Mouse (Mus musculus) megakaryocyte, embryonic 14.5 days (primary cell): ENCODE measurements around the gene Dph5. TPM values are rescaled to one million over a fixed set of nuclear protein-coding genes. Genes with fewer than 3 reads are reported as not detected.
"Not testable (repeated sequence)": the region's sequence is repeated elsewhere in the genome, so short reads cannot be mapped to it uniquely, and the experiment has no call there.

ENCODE experiments used
- H3K27me3 ChIP-seq: replicated peaks from 2 replicates; pipeline ENCODE3; 2012; ENCODE audit warnings: inconsistent platforms
- H3K36me3 ChIP-seq: replicated peaks from 2 replicates; pipeline ENCODE3; 2012; ENCODE audit warnings: low read length, inconsistent platforms, mixed read lengths
- H3K4me1 ChIP-seq: 2 replicates; pipeline ENCODE4 v1.6.1; 2012; ENCODE audit warnings: inconsistent platforms
- H3K4me3 ChIP-seq: replicated peaks from 2 replicates; pipeline ENCODE3; 2012; ENCODE audit warnings: moderate library complexity, mild to moderate bottlenecking, inconsistent platforms
- H3K9me3 ChIP-seq: 2 replicates; pipeline ENCODE4 v1.6.1; 2012; ENCODE audit warnings: inconsistent platforms
- FLI1 ChIP-seq: IDR thresholded peaks from 2 replicates; pipeline ENCODE4 v1.6.1; 2012; ENCODE audit warnings: low read length, inconsistent platforms, mixed read lengths
- GATA1 ChIP-seq: IDR thresholded peaks from 3 replicates; pipeline ENCODE4 v1.6.1; 2012; ENCODE audit warnings: mixed read lengths, low read length, inconsistent platforms, borderline replicate concordance
- polyA plus RNA-seq: library from polyadenylated mRNA; stranded (reverse); fragments of >175 nt; gene quantifications from 2 replicates; pipeline ENCODE4 v1.2.3, GENCODE M21; 2012; ENCODE audit warnings: low replicate concordance; ENCODE audit not compliant: insufficient read depth

Dph5 gene
- polyA plus RNA-seq, 1 experiment, result 3.7 TPM

DNA sequence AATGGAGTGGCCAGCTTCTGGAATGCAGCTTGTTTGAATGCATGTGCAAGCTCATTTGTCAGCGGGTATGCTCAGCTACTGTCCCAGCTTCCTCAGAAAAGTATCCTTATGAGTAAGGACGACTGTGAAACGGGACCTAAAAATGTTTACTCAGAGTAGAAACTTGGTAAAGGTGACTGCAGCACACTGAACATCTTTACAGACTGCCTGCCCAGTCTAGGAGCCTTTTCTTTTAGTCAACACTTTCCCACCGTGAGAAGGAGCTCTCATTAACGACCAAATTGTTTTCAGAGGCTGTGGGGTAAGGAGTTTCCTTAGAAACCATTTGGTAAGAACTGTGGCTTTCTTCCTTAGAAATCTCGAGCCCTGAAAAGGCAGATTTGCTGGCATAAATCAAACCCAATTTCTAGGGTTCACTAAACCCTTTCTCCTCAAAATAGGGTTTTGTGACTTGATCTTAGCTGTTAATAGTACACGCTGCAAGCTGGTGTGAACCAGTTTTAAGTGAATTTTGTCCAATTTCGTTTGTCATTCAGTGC is 31.1 kb upstream of the Dph5 start:
- H3K4me3 ChIP-seq, result no peak overlapping the region
- no peaks in the 10 kb centered on the region for H3K9me3 ChIP-seq
- H3K27me3 ChIP-seq, result no peaks in the 10 kb centered on the region
- TF ChIP-seq FLI1, result no peak
- no peak for TF ChIP-seq GATA1
- H3K4me1 ChIP-seq, result peaks cover 10% of the 10 kb centered on the region
- no peaks in the 10 kb centered on the region for H3K36me3 ChIP-seq

DNA sequence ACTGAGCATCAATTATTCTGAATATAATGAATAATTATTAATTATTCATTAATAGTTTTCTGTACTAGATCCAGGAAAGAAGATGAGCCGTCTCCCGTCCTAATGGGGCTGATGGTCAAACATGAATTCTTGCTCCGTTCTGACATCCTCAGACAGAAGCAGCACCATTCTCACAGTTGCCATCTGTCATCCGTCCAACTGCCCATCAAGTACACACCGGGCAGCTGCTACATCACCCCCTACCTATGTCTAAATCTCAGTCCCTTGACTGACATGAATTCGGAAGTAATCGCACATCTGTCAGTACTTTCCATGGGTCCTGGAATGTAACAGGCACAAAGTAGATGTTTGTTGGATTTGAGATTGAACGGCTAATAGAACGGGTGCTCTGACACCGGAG is 30.2 kb upstream of the Dph5 start:
- no peaks in the 10 kb centered on the region for H3K27me3 ChIP-seq
- no peak for TF ChIP-seq GATA1
- TF ChIP-seq FLI1, result no peak
- H3K4me1 ChIP-seq, result peaks cover 12% of the 10 kb centered on the region
- no peak overlapping the region for H3K4me3 ChIP-seq
- peaks cover 2% of the 10 kb centered on the region for H3K36me3 ChIP-seq
- no peaks in the 10 kb centered on the region for H3K9me3 ChIP-seq

DNA sequence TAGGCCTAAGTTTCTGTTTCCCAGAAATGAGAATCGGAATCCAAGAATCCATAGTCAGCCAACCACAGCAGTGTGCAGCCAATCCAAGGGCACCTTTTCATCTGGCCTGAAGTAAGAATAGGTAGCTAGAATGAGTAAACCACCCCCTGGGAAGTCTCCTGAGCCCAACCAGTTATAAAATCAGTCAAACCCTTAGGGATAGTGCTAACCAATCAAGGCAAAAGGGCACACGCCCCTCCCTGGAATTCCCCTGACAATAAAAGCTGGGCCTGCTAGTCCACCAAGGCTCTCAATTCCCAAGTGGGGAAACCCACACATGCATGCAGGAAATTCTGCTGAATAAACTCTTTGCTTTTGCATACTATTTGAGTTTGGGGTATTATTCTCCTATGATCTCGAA is 28.8 kb upstream of the Dph5 start:
- Histone ChIP-seq H3K9me3 (no peaks in the 10 kb centered on the region), H3K4me3 (no peak overlapping the region), H3K27me3 (no peaks in the 10 kb centered on the region), H3K4me1 (peaks cover 20% of the 10 kb centered on the region), H3K36me3 (peaks cover 2% of the 10 kb centered on the region)
- TF ChIP-seq FLI1 (no peak), GATA1 (no peak)

DNA sequence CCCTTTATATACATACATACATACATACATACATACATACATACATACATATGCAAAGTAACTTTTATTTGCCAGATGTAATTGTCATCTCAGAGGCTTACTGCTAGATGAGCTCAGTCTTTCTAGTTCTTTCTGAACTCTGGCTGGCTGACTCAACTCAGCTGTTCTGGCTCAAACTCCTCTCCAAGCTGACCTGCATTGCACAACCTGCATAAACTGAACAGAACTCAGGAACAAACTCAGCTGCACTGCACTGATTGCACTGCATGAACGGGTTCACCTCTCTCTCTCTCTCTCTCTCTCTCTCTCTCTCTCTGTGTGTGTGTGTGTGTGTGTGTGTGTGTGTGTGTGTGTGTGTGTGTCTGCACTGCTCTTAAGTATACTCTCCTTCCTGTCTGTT is 26.9 kb upstream of the Dph5 start:
- not testable (repeated sequence) for H3K4me3 ChIP-seq, H3K36me3 ChIP-seq, H3K27me3 ChIP-seq, H3K9me3 ChIP-seq
- peaks cover 20% of the 10 kb centered on the region for H3K4me1 ChIP-seq

DNA sequence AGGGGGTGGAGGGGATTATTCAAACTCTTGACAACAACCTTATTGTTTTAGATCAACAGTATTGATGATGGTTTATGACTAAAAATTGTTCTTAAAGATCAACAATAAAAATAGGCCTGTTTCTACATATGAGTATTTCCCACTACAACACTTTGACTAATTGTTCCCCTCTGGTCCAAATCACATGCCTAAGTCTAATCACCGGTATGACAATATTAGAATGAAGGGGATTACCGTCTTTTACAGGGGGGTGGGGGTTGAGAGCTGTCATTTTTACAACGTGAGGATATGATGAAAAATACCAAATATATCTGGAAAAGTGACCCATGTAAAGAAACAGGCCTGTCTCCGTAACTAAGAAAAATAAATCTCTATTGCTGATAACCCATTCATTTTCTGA is 24.1 kb upstream of the Dph5 start:
- no peak for TF ChIP-seq GATA1
- no peak for TF ChIP-seq FLI1
- Histone ChIP-seq H3K4me3 (no peak overlapping the region), H3K4me1 (peaks cover 23% of the 10 kb centered on the region), H3K36me3 (peaks cover 6% of the 10 kb centered on the region), H3K27me3 (no peaks in the 10 kb centered on the region), H3K9me3 (no peaks in the 10 kb centered on the region)

DNA sequence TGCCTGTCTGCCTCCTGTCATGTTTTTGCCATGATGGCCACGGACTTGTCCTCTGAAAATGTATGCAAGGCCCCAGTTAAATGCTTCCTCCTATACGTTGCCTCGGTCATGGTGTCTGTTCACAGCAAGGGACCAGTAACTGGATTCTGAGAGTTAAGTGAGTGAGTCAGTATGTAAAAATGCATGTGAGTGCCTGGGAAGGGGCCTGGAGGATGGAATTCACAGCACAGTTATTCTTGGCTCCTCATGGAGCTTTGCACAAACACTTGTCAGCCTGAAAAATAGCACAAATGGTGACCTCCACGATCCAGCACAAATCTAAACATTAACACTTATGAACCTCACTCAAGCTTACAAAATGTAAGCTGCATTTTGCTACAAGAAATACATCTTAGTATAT is 20.5 kb upstream of the Dph5 start:
- TF ChIP-seq GATA1, result no peak
- TF ChIP-seq FLI1, result no peak
- Histone ChIP-seq H3K4me1 (peaks cover 28% of the 10 kb centered on the region), H3K36me3 (peaks cover 11% of the 10 kb centered on the region), H3K9me3 (0 out of 2 replicates have a peak, but pooled peaks cover 6% of the 10 kb centered on the region), H3K27me3 (no peaks in the 10 kb centered on the region), H3K4me3 (no peak overlapping the region)

DNA sequence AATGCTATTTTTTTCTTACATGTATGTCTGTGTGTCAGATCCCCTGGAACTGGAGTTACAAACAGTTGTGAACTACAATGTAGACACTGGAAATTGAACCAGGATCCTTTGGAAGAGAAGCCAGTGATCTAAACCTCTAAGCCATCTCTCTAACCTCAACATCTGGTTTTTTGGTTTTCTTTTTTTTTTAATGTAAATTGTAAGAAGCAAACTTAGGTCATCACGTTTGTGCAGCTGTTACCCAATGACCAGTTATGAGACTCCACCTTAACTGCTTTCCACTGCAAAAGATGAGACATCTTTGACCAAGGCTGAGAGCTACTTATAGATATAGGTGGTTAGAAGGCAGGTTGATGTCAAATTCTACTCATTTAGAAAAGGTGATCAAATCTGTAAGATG is 19.7 kb upstream of the Dph5 start:
- no peak for TF ChIP-seq GATA1
- TF ChIP-seq FLI1, result no peak
- peaks cover 21% of the 10 kb centered on the region for H3K4me1 ChIP-seq
- H3K9me3 ChIP-seq, result 0 out of 2 replicates have a peak, but pooled peaks cover 8% of the 10 kb centered on the region
- peaks cover 17% of the 10 kb centered on the region for H3K36me3 ChIP-seq
- no peaks in the 10 kb centered on the region for H3K27me3 ChIP-seq
- H3K4me3 ChIP-seq, result no peak overlapping the region

DNA sequence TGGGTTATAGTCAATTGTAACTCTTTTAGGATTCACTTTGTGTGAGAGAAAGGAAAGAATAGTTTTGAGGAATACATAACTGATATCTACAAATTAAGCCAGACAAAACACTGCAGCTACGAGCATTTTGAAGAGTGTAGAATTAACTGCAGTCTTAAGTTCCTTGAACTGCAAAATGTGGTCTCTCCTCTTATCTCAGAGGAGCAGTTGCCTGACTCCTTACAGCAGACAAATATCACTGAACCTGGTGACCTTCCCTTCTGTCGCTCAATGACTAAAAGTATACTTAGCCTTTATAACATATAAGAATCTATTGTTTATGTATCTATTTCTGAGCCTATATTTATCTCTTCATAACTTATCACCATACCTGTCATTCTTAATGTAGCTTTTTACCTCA is 18.3 kb upstream of the Dph5 start:
- H3K27me3 ChIP-seq, result no peaks in the 10 kb centered on the region
- no peak overlapping the region for H3K4me3 ChIP-seq
- TF ChIP-seq FLI1 (no peak), GATA1 (no peak)
- H3K9me3 ChIP-seq, result 0 out of 2 replicates have a peak, but pooled peaks cover 8% of the 10 kb centered on the region
- H3K4me1 ChIP-seq, result peaks cover 24% of the 10 kb centered on the region
- peaks cover 20% of the 10 kb centered on the region for H3K36me3 ChIP-seq

DNA sequence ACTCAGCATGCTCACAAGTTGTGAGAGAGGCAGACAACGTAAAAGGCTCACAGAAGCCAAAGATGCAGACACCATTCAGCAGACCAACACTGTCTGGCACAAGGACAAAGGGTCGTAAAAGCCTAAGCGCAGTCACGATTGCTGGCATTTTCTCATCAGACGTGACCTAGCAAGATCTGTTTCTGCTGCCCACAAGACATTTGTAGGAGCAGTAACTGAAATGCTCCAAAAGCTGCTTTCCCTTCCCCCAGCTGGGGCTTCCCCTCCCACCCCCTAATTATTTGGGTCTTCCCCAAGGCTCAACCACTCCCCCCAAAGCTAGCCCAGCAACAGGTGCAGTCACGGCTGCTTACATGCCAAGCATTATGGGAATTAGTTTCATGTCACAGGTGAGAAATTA is 12.1 kb upstream of the Dph5 start:
- Histone ChIP-seq H3K27me3 (no peaks in the 10 kb centered on the region), H3K9me3 (0 out of 2 replicates have a peak, but pooled peaks cover 13% of the 10 kb centered on the region), H3K4me1 (peaks cover 20% of the 10 kb centered on the region), H3K4me3 (no peak overlapping the region), H3K36me3 (peaks cover 39% of the 10 kb centered on the region)
- TF ChIP-seq GATA1, result no peak
- TF ChIP-seq FLI1, result no peak

DNA sequence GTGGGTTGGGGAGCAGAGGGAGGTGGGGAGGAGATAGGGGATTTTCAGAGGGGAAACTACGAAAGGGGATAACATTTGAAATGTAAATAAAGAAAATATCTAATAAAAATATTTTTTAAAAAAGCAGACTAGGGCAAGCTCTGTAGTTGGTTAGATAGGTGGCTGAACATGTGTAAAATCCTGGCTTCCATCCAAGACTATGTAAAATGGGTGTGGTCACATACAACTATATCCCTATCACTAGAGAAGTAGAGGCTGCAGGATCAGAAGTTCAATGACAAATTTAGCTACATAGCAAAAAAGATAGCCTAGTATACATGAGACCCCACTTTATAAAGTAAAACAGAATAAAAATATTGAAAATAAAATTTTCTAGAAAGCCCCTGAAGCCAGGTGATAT is 10.5 kb upstream of the Dph5 start:
- no peak for TF ChIP-seq GATA1
- no peak for TF ChIP-seq FLI1
- peaks cover 20% of the 10 kb centered on the region for H3K4me1 ChIP-seq
- no peaks in the 10 kb centered on the region for H3K27me3 ChIP-seq
- H3K9me3 ChIP-seq, result 0 out of 2 replicates have a peak, but pooled peaks cover 7% of the 10 kb centered on the region
- H3K4me3 ChIP-seq, result no peak overlapping the region
- H3K36me3 ChIP-seq, result peaks cover 48% of the 10 kb centered on the region

DNA sequence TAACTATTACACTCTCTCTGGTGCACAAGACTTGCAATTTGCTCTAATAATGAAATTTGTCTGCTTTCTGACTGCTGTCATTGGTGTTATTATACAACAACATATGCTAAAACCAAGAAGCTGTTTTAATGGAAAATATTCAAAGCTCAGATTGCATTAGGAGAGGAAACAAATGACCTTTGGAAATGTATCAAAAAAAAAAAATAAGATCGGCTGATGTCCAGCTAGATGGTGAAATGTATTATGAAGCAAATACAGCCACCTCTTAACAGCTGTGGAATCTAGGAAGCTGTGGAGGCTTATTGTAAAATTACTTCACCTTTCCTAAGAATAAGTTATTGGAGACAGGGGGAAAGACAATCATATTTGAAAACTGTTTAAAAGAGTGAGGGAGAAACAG is 3.6 kb upstream of the Dph5 start:
- H3K4me1 ChIP-seq, result peaks cover 18% of the 10 kb centered on the region
- H3K27me3 ChIP-seq, result no peaks in the 10 kb centered on the region
- H3K9me3 ChIP-seq, result no peaks in the 10 kb centered on the region
- H3K4me3 ChIP-seq, result no peak overlapping the region
- TF ChIP-seq GATA1 (no peak), FLI1 (no peak)
- peaks cover 56% of the 10 kb centered on the region for H3K36me3 ChIP-seq
